Mouse (Mus musculus) G1E (cell line): ENCODE results near the gene Fam126a.

Experiments used
- CTCF ChIP-seq: IDR thresholded peaks from 2 replicates; pipeline ENCODE4 v1.5.1; 2012; ENCODE audit warnings: low read depth, low read length, inconsistent platforms, mixed read lengths
- GATA1 ChIP-seq: IDR thresholded peaks from 2 replicates; pipeline ENCODE4 v1.6.1; 2012; ENCODE audit warnings: borderline replicate concordance, low read length, inconsistent platforms, mixed read lengths
- TAL1 ChIP-seq: conservative IDR thresholded peaks from 2 replicates; pipeline ENCODE4 v1.6.1; 2012; ENCODE audit warnings: low read depth, low read length, inconsistent platforms, mixed read lengths

DNA sequence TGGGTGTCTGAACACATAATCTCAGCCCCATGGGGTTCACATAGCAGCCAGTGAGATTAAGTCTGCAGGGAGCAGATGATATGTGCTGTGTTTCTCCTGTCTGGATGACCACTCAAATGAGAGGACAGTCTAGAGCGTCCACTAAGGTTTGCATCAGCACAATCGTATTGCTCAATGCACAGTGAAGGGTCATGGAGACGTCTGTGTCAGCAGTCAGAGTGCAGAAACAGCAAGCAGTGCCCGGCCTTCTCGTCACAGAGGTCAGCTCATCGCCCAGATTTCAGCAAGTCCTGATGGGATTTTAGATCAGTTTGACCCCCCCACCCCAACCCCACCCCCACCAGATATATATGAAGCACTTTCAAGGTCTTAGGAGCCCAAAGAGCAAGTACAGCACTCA lies 38.5 kb upstream of the Fam126a start:
- TF ChIP-seq CTCF = no peak
- TF ChIP-seq GATA1 = no peak
- TF ChIP-seq TAL1 = no peak
